Mouse (Mus musculus) lung, postnatal 14 days (tissue): Measurements from ENCODE around the gene 4930568D16Rik.

ENCODE experiments used
- DNase-seq: peaks from one replicate; pipeline ENCODE4 v3.0.0; 2021

The 4930568D16Rik gene

DNA sequence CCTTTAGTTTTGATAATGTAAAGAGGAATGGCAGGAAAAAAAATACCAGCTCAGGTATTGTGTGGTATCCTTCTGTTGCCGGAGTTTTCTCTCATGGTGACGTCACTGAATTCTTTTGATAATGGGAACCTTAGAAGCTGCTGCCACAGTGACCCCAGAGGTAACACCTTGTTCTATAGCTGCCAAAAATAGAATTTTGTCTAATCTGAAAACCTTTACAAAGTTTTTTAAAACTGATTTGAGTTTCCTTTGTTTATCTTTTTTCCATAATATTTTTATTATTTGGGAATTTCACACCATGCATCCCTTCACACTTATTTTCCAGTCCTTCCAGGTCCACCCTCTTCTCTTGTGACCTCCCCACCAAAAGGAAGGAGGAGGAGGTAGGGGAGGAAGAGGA lies at the start of gene 4930568D16Rik:
Gene 4930568D16Rik, minus strand, starts transcription at position 101 of the 400 bp plus-strand sequence.
- DNase-seq, result no peak

DNA sequence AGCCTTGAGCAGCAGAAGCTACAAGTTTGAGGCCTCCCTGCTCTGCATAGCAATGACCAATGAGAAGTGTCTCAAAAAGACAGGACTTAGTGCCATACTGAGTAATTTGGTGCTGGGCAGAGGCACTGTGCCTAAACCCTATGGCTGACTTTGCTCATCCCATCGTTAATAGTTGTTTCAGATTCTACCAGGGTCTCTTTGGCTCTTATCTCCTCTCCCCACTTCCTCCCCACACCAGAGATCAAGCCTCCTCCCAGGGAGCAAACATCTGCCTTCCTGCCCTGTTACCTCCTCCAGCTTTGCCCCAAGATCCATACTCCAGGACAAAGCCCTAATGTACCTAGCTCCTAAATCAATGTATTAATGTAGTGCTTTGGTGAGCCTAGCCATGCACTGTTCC lies 49.7 kb upstream of the 4930568D16Rik start:
- DNase-seq, result no peak

DNA sequence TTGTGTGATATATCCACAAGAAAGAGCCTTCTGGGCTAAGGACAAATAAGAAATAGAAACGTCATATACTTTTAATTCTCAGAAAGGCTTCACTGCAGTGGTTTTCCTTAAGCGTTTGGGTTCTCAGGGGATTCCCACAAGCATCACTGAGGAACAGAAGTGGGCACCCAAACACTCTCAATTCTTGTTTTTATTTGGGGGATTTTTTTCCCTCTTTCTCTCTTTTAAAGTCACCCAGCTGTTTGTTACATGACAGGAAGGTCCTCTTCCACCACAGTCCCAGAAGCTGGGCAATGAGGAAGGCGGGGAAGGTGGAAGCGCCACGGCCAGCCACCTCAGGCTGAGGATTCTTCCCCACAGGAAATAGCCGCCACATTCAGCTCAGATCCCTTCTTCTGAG lies 48.9 kb upstream of the 4930568D16Rik start:
- no peak for DNase-seq

DNA sequence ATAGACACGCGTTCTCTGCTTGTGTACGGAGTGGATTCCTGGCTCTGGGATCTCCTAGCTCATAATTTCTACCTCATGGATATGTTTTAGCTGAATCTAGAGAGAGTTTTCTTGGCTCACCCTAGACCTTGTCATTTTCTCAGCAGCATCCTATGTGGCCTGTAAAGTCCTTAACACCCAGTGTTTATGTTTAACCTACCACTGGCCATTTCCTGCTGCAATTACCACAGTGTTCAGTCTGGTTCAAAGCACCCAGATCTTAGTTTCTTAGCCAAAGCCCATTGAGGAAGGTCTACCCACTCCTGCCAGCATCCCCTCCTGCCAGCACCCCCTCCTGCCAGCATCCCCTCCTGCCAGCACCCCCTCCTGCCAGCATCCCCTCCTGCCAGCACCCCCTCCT lies 45.3 kb upstream of the 4930568D16Rik start:
- DNase-seq, result no peak

DNA sequence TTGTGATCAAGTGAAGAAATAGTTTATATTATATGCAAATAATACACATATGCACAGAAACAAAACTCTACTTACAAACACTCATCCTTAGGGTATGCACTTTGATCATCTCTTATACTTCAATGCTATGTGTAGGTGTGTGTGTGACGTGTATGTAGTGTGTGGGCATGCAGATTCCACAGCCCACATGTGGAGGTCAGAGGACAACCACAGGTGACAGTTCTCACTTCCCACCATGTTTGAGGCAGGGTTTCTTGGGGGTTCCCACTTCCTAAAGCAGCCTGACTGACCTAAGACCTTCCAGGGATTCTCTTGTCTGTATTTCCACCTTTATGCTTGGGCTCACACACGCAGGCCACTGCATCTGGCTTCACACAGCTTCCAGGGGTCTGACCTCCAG lies 44.7 kb upstream of the 4930568D16Rik start:
- no peak for DNase-seq

DNA sequence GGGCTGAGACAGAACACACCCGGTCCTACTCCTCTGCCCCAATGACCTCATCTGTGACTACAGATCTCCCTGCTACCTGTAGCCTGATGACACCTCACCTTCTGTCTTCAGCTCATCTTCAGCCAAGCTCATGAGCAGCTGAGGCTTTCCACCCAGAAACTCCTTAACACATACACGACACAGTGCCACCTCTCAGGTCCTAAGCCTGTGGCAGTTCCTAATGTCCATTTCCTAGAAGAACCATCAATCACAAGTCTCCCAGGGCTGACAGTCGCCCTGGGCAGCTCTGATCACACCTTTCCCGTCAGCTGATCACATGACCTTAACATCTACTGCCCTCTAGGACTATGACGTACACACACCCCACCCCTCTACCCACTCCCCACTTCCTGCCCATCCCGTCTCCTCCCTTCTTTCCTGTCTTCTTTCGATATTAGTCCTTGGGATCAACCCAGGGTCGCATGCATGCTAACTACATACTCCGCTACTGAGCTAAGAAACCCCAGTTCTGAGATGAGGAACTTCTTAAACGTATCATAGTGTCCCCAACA lies 44.2 kb upstream of the 4930568D16Rik start:
- no peak for DNase-seq

DNA sequence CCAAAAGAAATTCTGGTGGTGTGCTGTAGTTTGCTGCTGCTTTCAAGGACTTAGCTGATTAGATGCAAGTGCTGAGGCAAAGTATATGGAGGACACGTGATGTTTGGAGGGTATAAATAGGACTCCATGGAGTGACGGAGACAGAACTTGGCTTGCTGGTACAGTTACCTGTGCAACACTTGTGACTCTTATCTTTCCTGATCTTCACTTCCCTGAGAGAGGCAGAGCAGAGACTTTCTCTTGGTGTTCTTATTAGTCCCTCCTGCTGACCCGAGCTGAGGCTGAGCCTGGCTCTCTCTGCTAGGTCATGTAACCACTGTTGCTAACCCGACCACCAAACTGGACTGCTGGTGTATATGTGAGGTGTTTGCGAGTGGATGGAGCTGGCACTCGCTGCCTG lies 41.9 kb upstream of the 4930568D16Rik start:
- DNase-seq, result no peak

DNA sequence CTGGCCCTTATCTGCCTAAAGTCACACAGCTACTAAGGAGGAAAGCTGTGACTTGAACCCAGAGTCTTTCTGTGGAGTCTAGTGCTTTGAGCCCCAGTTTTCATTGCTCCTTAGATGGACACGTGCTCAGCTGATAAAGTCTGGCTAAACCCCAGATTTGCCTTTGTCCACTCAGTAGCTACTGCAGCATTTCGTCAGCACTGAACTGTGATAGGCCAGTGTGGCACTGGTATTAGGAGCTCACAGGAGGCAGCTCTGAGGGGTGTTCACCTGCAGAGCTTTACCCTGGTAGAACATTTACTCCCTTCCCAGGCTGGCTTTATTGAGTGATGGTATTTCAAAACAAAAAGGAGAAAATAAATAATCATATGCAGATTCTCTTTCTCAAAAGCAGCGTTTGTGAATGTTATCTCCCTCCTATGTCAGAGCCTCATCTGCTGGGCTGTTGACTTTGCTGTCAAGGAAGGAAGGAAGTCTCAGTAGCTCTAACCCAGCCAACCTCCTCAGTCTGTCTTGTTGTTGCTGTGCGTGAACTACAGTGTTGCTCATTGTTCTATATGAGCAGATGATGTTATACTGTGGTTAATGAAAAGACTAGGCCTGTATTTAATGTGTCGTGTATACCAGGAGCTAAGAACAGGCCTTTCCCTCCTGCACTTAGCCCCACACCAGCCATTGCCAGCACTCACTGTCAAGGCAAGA lies 41.0 kb upstream of the 4930568D16Rik start:
- DNase-seq, result no peak

DNA sequence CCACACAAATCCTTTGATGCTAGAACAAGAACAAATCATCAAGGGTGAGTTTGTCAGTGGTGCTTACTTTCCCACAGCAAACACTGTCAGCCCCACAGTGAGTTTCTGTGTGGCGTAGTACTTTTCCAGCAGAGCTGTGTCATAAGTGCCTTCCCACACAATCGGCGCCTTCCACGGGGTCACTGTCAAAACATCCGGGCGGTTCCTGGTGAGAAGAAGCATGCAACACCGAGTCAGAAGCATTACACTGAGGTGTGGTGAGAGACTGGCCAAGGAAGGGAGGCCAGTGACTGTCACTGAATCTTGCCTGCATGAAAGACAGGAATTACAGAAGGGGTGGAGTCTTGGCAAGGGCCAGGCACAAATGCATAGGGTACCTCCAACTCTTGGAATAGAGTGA lies 40.3 kb upstream of the 4930568D16Rik start:
- DNase-seq, result no peak

DNA sequence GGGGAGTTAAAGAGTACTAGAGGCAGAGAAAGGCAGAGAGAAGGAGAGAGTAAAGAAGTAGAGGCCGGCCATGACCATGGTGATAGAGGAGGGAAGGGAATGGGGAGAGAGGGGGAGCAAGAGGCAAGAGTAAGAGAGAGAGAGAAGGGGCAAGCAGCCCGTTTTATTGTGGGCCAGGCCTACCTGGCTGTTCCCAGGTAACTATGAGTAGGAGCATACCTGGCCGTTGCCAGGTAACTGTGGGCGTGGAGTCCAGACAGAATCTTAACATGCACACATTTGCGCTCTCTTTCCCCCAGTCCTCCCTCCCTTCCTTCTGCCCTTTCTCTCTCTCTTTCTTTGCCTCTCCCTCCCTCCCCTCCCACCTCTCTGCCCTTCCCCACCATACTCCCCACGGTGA lies 39.7 kb upstream of the 4930568D16Rik start:
- DNase-seq, result no peak

DNA sequence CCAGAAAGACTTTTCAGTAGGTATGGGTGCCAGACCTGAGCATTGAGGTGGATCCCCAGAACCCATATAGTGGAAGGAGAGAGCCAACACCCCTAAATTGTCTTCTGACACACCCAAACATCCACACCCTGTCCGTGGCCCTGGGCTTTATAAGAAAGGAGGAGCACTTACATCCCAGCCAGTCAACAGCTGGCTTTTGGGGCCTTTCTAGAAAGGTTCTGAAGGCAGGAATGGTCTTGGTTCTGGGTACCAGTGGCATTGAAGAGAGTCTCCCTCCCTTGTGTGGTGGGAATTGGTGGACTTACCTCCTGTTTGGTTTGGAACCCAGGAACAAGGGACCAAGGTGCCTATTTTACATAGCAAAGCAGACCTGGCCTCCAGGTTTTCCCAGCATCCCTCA lies 39.1 kb upstream of the 4930568D16Rik start:
- no peak for DNase-seq

DNA sequence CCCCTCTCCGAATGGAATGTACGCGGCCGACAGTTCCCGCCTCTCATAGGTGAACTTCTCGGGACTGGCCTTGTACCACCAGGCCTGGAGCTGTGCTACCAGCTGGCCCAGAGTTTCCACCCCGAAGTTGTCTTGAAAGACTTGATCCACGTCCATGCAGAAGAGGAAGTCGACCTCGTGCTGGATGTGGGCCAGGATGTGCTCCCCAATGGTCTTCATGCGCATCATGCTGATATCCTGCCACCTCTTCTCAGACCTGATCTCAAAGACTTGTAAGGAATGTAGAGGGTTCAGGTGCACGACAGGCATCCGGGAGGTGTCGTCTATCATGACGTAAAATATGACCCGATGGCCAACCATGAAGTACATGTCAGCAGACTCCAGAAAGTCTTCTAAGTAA lies 34.9 kb upstream of the 4930568D16Rik start:
- DNase-seq, result no peak

DNA sequence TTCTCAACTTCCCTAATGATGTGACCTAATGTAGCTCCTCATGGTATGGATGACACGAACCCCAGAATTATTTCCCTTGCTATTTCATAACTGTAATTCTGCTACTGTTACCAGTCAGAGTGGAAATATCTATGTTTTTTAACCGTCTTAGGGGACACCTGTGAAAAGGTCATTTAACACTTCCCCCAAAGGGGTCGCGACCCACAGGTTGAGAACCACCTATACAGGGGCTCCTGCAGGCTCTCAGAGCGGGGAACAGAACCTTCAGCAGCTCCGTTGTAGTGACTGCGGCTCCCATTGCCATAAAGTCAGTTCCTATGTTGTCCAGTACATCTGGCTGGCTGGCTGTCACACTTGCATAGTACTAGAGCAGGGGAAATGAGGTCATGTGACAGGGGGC lies 33.2 kb upstream of the 4930568D16Rik start:
- DNase-seq, result no peak

DNA sequence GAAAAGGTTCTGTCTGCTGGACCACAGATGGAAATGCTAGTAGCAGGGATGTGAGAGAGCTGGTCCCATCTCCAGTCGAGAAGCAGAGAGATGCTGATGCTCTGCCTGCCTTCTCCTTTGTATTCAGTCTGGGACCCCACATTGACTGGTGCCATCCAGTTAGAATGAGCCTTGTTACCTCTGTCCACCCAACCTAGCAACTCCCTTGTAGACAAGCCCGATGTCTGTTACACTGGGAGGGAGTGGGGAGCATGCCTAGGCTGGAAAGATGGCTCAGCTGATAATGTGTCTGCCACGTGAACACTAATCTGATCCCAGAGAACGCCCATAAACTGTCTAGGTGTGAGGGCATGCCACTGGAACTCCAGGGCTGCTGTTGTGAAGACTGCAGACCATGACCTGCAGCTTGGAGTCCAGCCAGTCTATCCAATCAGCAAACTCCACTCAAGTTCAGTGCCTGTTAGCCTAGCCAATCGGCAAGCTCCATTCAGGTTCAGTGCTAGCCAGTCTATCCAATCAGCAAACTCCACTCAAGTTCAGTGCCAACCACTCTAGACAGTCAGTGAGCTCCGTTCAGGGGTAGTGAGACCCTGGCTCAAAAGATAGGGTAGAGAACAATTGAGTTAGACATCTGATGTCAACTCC lies 30.8 kb upstream of the 4930568D16Rik start:
- no peak for DNase-seq

DNA sequence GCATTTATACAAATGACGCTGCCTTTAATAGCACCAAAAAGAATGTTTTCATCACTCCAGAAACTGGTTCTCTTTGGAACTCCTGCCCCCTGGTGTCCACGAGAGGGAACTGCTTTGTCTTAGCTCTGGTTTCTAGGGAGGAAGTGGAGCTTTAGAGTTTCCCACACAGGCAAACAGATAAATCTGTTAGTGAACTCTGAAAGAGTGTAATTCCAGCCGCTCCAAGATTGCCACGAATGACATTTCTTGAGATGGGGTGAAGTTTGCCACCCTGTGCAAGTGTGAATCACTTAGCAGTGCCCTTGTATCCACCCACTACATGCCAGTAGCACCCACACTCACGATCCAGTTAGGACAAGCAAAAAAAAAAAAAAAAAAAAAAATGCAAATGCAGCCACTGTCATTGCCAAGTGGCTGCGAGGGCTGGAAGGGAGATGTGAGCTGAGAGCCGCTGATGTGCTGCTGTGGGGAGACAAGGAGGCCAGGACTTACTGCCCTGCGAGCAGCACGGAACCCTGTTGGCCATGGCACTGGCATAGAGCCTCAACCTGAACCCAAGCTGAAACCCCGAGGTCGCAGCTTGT lies 30.2 kb upstream of the 4930568D16Rik start:
- DNase-seq, result peak; percentile 73

DNA sequence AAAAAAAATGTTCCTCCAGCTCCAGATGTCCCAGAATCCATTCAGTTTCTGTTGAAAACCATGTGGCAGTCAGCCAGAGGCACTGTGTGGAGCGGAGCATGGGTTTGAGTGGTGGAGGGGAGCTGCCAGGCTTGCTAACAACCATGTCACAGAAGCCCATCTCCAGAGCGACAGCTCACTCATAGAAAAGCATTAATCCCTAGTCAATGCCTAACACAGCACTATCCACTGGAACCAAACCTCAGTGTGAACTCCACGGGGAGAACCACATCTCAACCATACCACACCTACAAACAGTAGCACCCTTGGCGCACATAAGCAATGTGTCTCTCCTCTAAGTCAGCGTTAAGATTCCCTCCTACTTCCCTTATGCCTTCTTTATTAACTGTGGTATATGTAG lies 29.6 kb upstream of the 4930568D16Rik start, which contains the start of gene 4930402F06Rik:
Gene 4930402F06Rik, minus strand, starts transcription at position 80 of the 400 bp plus-strand sequence.
- no peak for DNase-seq

DNA sequence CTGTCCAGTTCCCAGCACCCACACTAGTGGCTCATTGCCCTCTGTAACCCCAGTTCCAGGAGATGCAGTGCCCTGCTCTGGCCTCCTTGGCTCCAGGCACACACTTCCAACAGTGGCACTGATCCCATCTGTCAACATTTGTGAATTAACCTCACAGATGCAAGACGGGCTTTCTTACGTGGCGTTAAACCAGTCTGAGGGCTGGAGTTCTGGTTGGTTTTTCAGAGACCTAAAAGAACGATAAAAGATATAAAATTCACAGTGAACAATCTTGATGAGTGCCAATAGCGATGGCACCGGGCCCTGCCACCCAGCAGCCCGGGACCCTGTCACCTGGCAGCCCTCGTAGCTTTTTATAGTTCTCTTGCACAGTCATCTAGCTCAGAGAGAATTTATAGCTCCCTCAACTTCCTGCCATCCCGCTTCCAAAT lies 17.9 kb upstream of the 4930568D16Rik start:
- no peak for DNase-seq

DNA sequence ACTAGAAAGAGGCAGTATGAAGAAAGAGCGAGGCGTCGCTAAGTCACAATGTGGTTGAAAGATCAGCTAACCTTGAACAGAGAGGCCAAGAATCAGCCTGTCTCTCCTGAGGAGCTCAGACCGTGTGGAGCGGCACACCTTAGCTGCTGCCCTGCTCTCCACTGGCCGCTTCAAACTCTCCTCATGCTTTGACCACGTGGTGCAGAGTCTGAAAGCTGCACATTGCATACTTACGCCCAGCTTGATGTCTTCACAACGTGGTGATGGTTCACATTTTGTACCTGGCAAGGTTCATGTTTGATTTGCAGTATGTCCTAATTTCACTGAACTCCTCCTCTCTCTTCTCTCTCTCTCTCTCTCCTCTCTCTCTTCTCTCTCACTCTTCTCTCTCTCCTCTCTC lies 11.8 kb upstream of the 4930568D16Rik start:
- DNase-seq, result no peak

DNA sequence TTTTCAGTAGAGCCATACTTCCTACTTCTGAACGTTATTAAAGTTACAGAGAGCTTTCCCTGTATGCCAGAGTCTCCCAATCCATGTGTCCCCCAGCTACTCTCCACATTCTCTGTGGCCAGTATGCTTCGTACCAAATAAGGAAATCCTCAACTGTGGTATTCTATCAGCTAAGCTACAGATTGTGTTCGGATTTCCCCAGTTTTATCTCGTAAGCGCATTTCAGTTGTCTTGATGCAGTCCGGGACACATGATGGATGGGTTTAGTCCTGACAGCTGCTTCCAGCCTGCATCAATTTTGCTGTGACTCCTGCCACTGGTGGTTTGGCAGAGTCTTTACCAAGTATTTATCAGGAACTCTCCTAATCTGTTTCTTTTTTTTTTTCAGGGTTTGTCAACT lies 10.1 kb upstream of the 4930568D16Rik start:
- DNase-seq, result no peak

DNA sequence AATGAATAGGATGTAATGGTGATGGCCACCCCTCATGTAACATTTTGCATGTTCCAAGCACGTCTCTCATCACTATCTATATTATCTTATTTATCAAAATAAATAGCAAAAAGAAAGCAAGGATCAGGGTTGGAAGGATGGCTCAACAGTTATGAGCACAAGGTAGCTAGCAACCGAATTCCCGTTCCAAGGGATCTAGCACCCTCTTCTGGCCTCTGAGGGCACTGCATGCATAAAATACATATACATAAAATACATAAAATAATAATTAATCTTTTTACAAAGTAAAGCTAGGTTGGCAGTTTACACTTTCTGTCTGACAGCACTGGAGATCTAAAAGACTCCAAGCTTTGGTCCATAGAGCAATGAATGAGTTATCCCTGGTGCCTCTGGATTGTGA lies 5.5 kb upstream of the 4930568D16Rik start:
- DNase-seq, result peak; percentile 49

DNA sequence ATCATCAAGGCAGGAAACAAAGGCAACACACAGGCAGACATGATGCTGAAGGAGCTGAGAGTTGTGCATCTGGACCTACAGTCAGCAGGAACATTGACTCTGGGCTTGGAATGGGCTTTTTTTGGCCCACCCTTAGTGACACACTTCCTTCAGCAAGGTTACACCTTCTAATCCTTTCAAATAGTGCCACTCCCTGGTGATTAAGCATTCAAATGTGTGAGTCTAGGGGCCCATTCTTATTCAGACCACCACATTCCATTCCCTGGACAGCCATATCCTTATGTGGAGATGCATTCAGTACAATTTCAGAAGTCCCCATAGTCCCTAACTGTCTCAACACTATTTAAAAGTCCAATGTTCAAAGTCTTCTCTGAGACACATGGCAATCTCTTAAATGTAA lies 3.2 kb upstream of the 4930568D16Rik start:
- DNase-seq, result no peak

DNA sequence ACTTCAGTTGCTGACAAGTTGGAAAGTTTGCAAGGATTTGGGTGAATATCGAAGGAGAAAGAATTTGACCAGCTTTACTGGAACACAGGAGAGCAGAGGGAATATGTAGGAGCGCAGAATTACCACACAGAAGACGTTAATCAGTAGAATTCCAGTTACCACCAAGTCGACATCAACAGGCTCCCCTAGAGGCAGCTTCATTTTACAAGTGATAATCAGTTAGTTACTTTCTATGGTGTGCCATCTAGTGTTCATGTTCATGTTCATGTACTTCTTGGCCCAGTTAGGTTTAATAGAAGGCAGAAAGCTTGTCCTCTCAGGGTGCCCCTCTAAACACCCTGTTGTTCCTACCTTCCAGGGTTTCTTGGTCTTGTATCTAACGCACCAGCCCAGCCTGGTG lies 18.3 kb downstream of the 4930568D16Rik start:
- no peak for DNase-seq

DNA sequence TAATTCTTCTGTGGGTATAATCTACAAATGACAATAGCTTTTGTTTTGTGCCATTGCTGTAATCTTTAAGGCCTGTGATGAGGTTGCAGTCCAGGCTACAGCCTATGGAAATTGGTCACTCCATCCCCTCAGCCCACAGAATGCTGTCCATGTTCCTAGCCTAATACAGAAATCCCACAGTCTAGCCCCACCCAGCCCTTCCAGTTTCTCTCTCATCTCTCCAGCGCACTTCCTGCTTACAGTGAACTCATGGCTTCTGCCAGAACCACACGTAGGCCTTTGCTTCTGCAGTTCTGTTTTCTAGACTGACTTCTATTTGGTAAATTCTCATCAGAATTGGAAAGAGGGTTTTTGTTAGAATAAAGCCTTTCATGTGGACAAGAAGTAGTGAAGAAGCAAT lies 21.5 kb downstream of the 4930568D16Rik start:
- DNase-seq, result no peak

DNA sequence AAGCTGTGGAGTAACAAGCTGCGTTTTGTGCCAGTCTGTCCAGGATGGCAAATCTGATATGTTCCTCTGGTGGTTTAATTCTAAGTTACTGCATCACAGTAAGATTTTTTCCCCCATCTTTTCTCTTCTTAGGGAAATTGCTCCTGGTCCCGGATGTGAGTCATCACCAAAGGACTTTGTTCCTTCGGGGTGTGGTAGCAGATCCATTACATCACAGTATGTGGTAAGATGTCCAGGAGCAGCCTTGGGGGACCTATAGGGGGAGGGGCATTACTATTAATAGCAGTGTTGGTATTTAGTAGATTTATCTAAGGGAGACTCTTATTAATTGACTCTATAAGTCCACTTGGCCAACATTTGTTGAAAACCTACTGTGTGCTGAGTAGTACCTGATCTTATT lies 24.9 kb downstream of the 4930568D16Rik start:
- no peak for DNase-seq
